Comparison of ENCODE assay signal across 30 mouse cellular contexts in the genomic region with DNA sequence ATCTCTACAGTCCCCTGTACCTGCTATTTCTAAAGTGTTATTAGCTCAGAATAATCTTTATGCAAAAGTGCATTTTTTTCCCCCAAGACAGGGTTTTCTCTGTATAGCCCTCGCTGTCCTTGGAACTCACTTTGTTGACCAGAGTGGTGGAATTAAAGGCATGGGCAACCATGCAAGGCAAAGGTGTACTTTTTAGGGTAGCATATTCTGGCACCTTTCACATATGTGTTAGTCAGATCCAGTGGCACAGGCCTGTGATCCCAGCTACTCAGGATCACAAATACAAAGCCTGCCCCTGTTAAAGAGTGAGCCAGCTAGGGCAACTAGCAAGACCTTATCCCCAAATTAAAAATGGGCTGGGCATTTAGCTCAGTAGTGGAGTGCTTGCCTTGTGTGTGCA. TPM values are rescaled to one million over a fixed set of nuclear protein-coding genes. Genes with fewer than 3 reads are reported as not detected.
DNase-seq lines count a peak whose midpoint lies in the region; ATAC-seq and TF ChIP-seq lines count a peak whose summit lies in the region.
"Had no signal": no experiment of that assay in that cellular context is flagged by ENCODE, and none has a peak within 500 bp of the region (broad histone marks: within the 10 kb centered on the region; RNA-seq: fewer than 3 reads in every experiment).

No protein-coding gene starts in this region.

- H3K36me3 ChIP-seq in heart, embryonic 10.5 days = 0 out of 2 replicates have a peak, but pooled peaks cover 2% of the 10 kb centered on the region
- H3K36me3 ChIP-seq in kidney, adult 2 months (ENCODE audit: control insufficient read depth, insufficient read depth, low read length) = peaks cover 2% of the 10 kb centered on the region; the same call in 1 of the 2 replicates
- H3K36me3 ChIP-seq in kidney, embryonic 14.5 days (ENCODE audit: control insufficient read depth, insufficient read depth, low read length) = peaks cover 17% of the 10 kb centered on the region; the same call in 1 of the 2 replicates
- peaks cover 6% of the 10 kb centered on the region; the same call in 1 of the 2 replicates for H3K36me3 ChIP-seq in stomach, postnatal 0 days (ENCODE audit: control insufficient read depth, insufficient read depth, low read length)

- no peaks in the 10 kb centered on the region for H3K4me1 ChIP-seq in heart, embryonic 10.5 days
- peaks cover 3% of the 10 kb centered on the region; the same call in 1 of the 2 replicates for H3K4me1 ChIP-seq in kidney, adult 2 months (ENCODE audit: control insufficient read depth, insufficient read depth, low read length)
- no peaks in the 10 kb centered on the region for H3K4me1 ChIP-seq in kidney, embryonic 14.5 days (ENCODE audit: control insufficient read depth, insufficient read depth, low read length)
- H3K4me1 ChIP-seq in stomach, postnatal 0 days (replicated peaks; ENCODE audit: control insufficient read depth, insufficient read depth) = no peaks in the 10 kb centered on the region
- H3K4me1 ChIP-seq: embryonic facial prominence, embryonic 10.5 days; embryonic facial prominence, embryonic 13.5 days; forebrain, embryonic 12.5 days; forebrain, embryonic 15.5 days; hindbrain, embryonic 12.5 days; hindbrain, embryonic 15.5 days had no signal

- peak; percentile 41 for DNase-seq in heart, adult 11 months
- DNase-seq in heart, embryonic 10.5 days (ENCODE audit: low spot score) = no peak
- DNase-seq in kidney, adult 2 months = peak; percentile 80
- DNase-seq in A20 (ENCODE audit: low read depth, low spot score) = peak; percentile 33
- DNase-seq in kidney, postnatal 36 days = peak; percentile 48 to 54
- DNase-seq in stomach, postnatal 0 days (ENCODE audit: low spot score) = no peak
- DNase-seq: adrenal gland, postnatal 10 days; B cell, adult 2 months; cerebellum, adult 11 months; cerebellum, adult 2 months; cerebellum, adult 9-11 months; cerebellum, postnatal 25 days; embryo, embryonic 11 days; gastrocnemius, postnatal 25 days; heart, adult 2 months had no signal

- WGBS in heart, embryonic 10.5 days = 91% methylated on average over 1 of the region's 1 CpGs
- 33% methylated on average over 1 of the region's 1 CpGs for WGBS in kidney, adult 2 months
- 86% methylated on average over 1 of the region's 1 CpGs for WGBS in kidney, embryonic 14.5 days
- WGBS in stomach, postnatal 0 days = 100% methylated on average over 1 of the region's 1 CpGs

- no peak for TF ChIP-seq POLR2A in kidney, adult 2 months (IDR thresholded peaks at IDR 0.05; ENCODE audit: low read depth, low read length)

- TF ChIP-seq CTCF in kidney, adult 2 months (conservative IDR thresholded peaks at IDR 0.05; ENCODE audit: insufficient read depth, insufficient read length, low read depth, low read length) = no peak
- TF ChIP-seq CTCF in stomach, postnatal 0 days (IDR thresholded peaks at IDR 0.05; ENCODE audit: low read depth) = no peak

- no peak overlapping the region for H3K9ac ChIP-seq in kidney, embryonic 14.5 days (ENCODE audit: low read depth, low read length)
- H3K9ac ChIP-seq in stomach, postnatal 0 days (ENCODE audit: low read length) = no peak overlapping the region
- H3K9ac ChIP-seq: embryonic facial prominence, embryonic 13.5 days; forebrain, embryonic 12.5 days; forebrain, embryonic 15.5 days; hindbrain, embryonic 12.5 days; hindbrain, embryonic 15.5 days had no signal

- no peak for ATAC-seq in kidney, embryonic 14.5 days (ENCODE audit: low FRiP score, low TSS enrichment)
- ATAC-seq in stomach, postnatal 0 days (ENCODE audit: low FRiP score, low TSS enrichment) = no peak
- ATAC-seq: forebrain, embryonic 15.5 days; Patski had no signal

- H3K27me3 ChIP-seq in heart, embryonic 10.5 days (ENCODE audit: insufficient read depth, poor library complexity, severe bottlenecking) = no peaks in the 10 kb centered on the region
- no peaks in the 10 kb centered on the region for H3K27me3 ChIP-seq in kidney, adult 2 months (replicated peaks; ENCODE audit: control insufficient read depth, insufficient read depth, low read length)
- H3K27me3 ChIP-seq in kidney, embryonic 14.5 days (ENCODE audit: control insufficient read depth, insufficient read depth, low read length) = no peaks in the 10 kb centered on the region
- no peaks in the 10 kb centered on the region for H3K27me3 ChIP-seq in stomach, postnatal 0 days (ENCODE audit: control insufficient read depth, insufficient read depth, low read length)
- H3K27me3 ChIP-seq: CH12.LX; embryonic facial prominence, embryonic 13.5 days; forebrain, embryonic 12.5 days; forebrain, embryonic 15.5 days; hindbrain, embryonic 12.5 days; hindbrain, embryonic 15.5 days; Patski had no signal

- H3K4me2 ChIP-seq in kidney, embryonic 14.5 days (replicated peaks; ENCODE audit: low read depth, low read length) = no peak overlapping the region
- H3K4me2 ChIP-seq in stomach, postnatal 0 days (replicated peaks; ENCODE audit: low read depth) = no peak overlapping the region
- H3K4me2 ChIP-seq: embryonic facial prominence, embryonic 13.5 days; forebrain, embryonic 12.5 days; forebrain, embryonic 15.5 days; heart, embryonic 11.5 days; hindbrain, embryonic 12.5 days; hindbrain, embryonic 15.5 days had no signal

- H3K4me3 ChIP-seq in heart, embryonic 10.5 days = no peak overlapping the region
- H3K4me3 ChIP-seq in kidney, adult 2 months (ENCODE audit: insufficient read depth, low read depth, low read length) = no peak overlapping the region
- no peak overlapping the region for H3K4me3 ChIP-seq in kidney, embryonic 14.5 days (ENCODE audit: low read length)
- no peak overlapping the region for H3K4me3 ChIP-seq in stomach, postnatal 0 days (ENCODE audit: low read depth, low read length)
- H3K4me3 ChIP-seq: embryonic facial prominence, embryonic 10.5 days; embryonic facial prominence, embryonic 13.5 days; erythroblast, embryonic 14.5 days; forebrain, embryonic 12.5 days; forebrain, embryonic 15.5 days; heart, adult 2 months; hindbrain, embryonic 12.5 days; hindbrain, embryonic 15.5 days had no signal

- no peak for TF ChIP-seq EP300 in stomach, postnatal 0 days (optimal IDR thresholded peaks at IDR 0.05)

- no peaks in the 10 kb centered on the region for H3K9me3 ChIP-seq in heart, embryonic 10.5 days
- no peaks in the 10 kb centered on the region for H3K9me3 ChIP-seq in kidney, embryonic 14.5 days (ENCODE audit: control insufficient read depth, low read length)
- no peaks in the 10 kb centered on the region for H3K9me3 ChIP-seq in stomach, postnatal 0 days (ENCODE audit: control insufficient read depth, low read length)
- H3K9me3 ChIP-seq: embryonic facial prominence, embryonic 10.5 days; embryonic facial prominence, embryonic 13.5 days; forebrain, embryonic 12.5 days; forebrain, embryonic 15.5 days; G1E; hindbrain, embryonic 12.5 days; hindbrain, embryonic 15.5 days had no signal

- H3K27ac ChIP-seq in heart, embryonic 10.5 days = no peak overlapping the region
- H3K27ac ChIP-seq in kidney, adult 2 months (ENCODE audit: insufficient read depth, low read depth, low read length) = peak overlapping the region; percentile 52
- H3K27ac ChIP-seq in kidney, embryonic 14.5 days (ENCODE audit: low read depth, low read length) = no peak overlapping the region
- H3K27ac ChIP-seq in stomach, postnatal 0 days (replicated peaks) = no peak overlapping the region
- H3K27ac ChIP-seq: embryonic facial prominence, embryonic 10.5 days; embryonic facial prominence, embryonic 13.5 days; forebrain, embryonic 12.5 days; forebrain, embryonic 15.5 days; heart, adult 2 months; hindbrain, embryonic 12.5 days; hindbrain, embryonic 15.5 days had no signal

RNA-seq across cellular contexts. Expression of a gene that starts 9.2 kb away (rescaled TPM):
- polyA plus RNA-seq in heart, embryonic 10.5 days (2016; fragmentation: Nextera tagmentation; extraction: Ambion mirVana) = 7.3 and 13.4 TPM in 2 replicates
- 5.3 and 6.2 TPM in 2 replicates for polyA plus RNA-seq in kidney, adult 2 months (2012; rRNA removed)
- 11.1 and 20.3 TPM in 2 replicates for polyA plus RNA-seq in kidney, embryonic 14.5 days (2014; fragmentation: Nextera tagmentation; extraction: Ambion mirVana)
- 4.1 and 4.2 TPM in 2 replicates for polyA plus RNA-seq in stomach, postnatal 0 days (2015; fragmentation: Nextera tagmentation; extraction: Ambion mirVana)

RNA-seq across cellular contexts. Expression of a gene that starts 17.3 kb away (rescaled TPM):
- 0.16 and 2.1 TPM in 2 replicates for polyA plus RNA-seq in heart, embryonic 10.5 days (2016; fragmentation: Nextera tagmentation; extraction: Ambion mirVana)
- polyA plus RNA-seq in kidney, adult 2 months (2012; rRNA removed) = 1.1 and 1.3 TPM in 2 replicates
- 0.08 and 0.10 TPM in 2 replicates for polyA plus RNA-seq in kidney, embryonic 14.5 days (2014; fragmentation: Nextera tagmentation; extraction: Ambion mirVana)
- 0.21 and 0.40 TPM in 2 replicates for polyA plus RNA-seq in stomach, postnatal 0 days (2015; fragmentation: Nextera tagmentation; extraction: Ambion mirVana)
- polyA plus RNA-seq: cerebellum, adult 2 months; cortical plate, adult 2 months; embryonic facial prominence, embryonic 10.5 days; embryonic facial prominence, embryonic 13.5 days; erythroblast, embryonic 14.5 days; forebrain, embryonic 12.5 days; forebrain, embryonic 15.5 days; G1E; heart, embryonic 14.5 days; heart, postnatal 0 days; hindbrain, embryonic 12.5 days; hindbrain, embryonic 15.5 days had no signal

RNA-seq across cellular contexts. Expression of a gene that starts 36.8 kb away (rescaled TPM):
- 0.64 and 5.0 TPM in 2 replicates for polyA plus RNA-seq in heart, embryonic 10.5 days (2016; fragmentation: Nextera tagmentation; extraction: Ambion mirVana)
- polyA plus RNA-seq in kidney, adult 2 months (2012; rRNA removed) = 0.43 and 0.56 TPM in 2 replicates
- 0.30 TPM in 1 of 2 replicates, not detected in the other for polyA plus RNA-seq in kidney, embryonic 14.5 days (2014; fragmentation: Nextera tagmentation; extraction: Ambion mirVana)
- polyA plus RNA-seq in stomach, postnatal 0 days (2015; fragmentation: Nextera tagmentation; extraction: Ambion mirVana) = 2.1 and 5.1 TPM in 2 replicates
- polyA plus RNA-seq: embryonic facial prominence, embryonic 10.5 days; embryonic facial prominence, embryonic 13.5 days; G1E had no signal

RNA-seq across cellular contexts. Expression of a gene that starts 40.8 kb away (rescaled TPM):
- polyA plus RNA-seq in heart, embryonic 10.5 days (2016; fragmentation: Nextera tagmentation; extraction: Ambion mirVana) = 41.2 and 46.7 TPM in 2 replicates
- polyA plus RNA-seq in kidney, adult 2 months (2012; rRNA removed) = 14.9 and 17.6 TPM in 2 replicates
- polyA plus RNA-seq in kidney, embryonic 14.5 days (2014; fragmentation: Nextera tagmentation; extraction: Ambion mirVana) = 66.5 and 72.9 TPM in 2 replicates
- 28.2 and 29.7 TPM in 2 replicates for polyA plus RNA-seq in stomach, postnatal 0 days (2015; fragmentation: Nextera tagmentation; extraction: Ambion mirVana)

RNA-seq across cellular contexts. Expression of a gene that starts 41.1 kb away (rescaled TPM):
- 290 and 338 TPM in 2 replicates for polyA plus RNA-seq in heart, embryonic 10.5 days (2016; fragmentation: Nextera tagmentation; extraction: Ambion mirVana)
- 194 and 262 TPM in 2 replicates for polyA plus RNA-seq in kidney, adult 2 months (2012; rRNA removed)
- 350 and 462 TPM in 2 replicates for polyA plus RNA-seq in kidney, embryonic 14.5 days (2014; fragmentation: Nextera tagmentation; extraction: Ambion mirVana)
- polyA plus RNA-seq in stomach, postnatal 0 days (2015; fragmentation: Nextera tagmentation; extraction: Ambion mirVana) = 508 and 513 TPM in 2 replicates

Comparison
In these comparisons a context has a peak if more than half of its experiments do, and no peak if none do; other contexts are left out.
1. DNase-seq: peak in heart, adult 11 months (single experiment), kidney, adult 2 months (single experiment), A20 (single experiment) and kidney, postnatal 36 days (2 of 2); none in heart, embryonic 10.5 days (single experiment) and stomach, postnatal 0 days (single experiment).